Mouse (Mus musculus) E14TG2a.4 (cell line): ENCODE measurements around the gene Vps11.

Experiments
- CTCF ChIP-seq: conservative IDR thresholded peaks from 2 replicates; pipeline ENCODE4 v1.5.1; 2014; ENCODE audit warnings: low read length
- NANOG ChIP-seq: IDR thresholded peaks from 2 replicates; pipeline ENCODE4 v1.6.1; 2014; ENCODE audit warnings: borderline replicate concordance, low read length, mixed read lengths
- POU5F1 ChIP-seq: IDR thresholded peaks from 2 replicates; pipeline ENCODE4 v1.6.1; 2014; ENCODE audit warnings: low read length, borderline replicate concordance

DNA sequence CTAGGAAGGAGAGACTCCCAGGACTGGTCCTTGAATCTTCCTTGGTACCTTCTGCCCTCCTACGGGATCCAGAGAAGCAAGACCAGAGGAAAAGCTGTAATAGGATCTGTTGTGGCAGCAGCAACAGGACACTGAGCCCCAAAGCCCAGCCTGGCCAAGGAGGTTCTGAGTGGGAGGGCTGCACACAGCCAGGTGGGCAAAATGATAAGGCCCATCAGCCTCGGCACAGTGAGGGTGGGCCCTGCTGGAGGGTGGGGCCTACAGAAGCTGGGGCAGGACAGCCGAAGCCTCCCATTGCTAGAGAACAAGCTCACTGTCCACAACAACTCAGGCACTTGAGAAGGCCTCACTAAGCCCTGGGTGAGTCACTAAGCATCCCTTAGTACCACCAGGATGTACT is 19.3 kb downstream of the Vps11 start:
- no peak for TF ChIP-seq CTCF
- no peak for TF ChIP-seq NANOG
- TF ChIP-seq POU5F1 = no peak
